Mouse (Mus musculus) thymus, postnatal 36 days (tissue): ENCODE results near the gene Erlin1.

Experiments
- DNase-seq, 2 experiments: peaks; one replicate each; pipeline ENCODE4 v3.0.0; 2022; ENCODE audit warnings: mixed read lengths in 2 of 2

The Erlin1 gene

DNA sequence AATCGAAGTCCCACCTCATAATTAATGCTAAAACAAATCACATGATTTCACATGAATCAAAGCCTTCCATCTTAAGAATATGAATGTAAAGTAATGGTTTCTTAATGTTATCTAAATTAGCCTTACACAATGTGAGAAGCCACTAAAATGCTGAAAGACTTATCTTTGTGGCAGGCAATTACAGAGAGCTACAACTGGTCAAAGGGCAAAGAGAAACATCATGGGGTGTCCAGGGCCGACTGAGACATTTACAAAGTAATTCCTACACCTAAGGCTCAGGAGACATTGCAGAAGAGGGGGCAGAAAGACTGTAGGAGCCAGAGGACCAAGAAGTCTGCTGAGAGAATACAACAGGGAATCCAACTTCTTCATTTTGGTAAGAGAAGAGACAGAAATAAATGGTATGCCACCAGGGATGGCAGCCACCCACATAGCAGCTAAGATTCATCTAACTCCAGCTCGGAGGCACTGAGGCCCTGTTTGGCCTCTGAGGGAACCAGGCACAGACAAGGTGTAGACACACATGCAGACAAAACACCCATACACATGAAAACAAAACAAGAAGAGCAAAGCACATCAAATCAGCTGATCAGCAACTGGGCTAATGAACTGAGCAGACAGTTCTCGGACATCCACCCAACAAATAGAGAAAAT is 14.3 kb downstream of the Erlin1 start:
- DNase-seq = no peak

DNA sequence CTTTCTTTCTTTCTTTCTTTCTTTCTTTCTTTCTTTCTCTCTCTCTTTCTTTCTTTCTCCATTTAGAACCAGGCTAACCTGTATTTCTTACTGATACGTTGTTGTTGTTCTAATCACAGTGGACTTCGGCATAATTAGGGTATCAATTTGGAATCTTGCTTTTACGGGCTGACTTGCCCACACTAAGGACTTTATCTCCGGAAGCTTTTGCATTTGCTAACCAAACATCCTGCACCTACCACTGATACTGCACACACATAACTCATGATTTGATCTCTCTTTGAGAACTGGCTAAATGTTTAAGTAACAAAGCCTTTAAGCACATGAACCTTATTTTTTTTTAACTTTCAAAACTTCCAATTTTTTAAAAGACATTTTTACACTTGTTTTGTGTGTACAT is 19.2 kb downstream of the Erlin1 start:
- no peak for DNase-seq

DNA sequence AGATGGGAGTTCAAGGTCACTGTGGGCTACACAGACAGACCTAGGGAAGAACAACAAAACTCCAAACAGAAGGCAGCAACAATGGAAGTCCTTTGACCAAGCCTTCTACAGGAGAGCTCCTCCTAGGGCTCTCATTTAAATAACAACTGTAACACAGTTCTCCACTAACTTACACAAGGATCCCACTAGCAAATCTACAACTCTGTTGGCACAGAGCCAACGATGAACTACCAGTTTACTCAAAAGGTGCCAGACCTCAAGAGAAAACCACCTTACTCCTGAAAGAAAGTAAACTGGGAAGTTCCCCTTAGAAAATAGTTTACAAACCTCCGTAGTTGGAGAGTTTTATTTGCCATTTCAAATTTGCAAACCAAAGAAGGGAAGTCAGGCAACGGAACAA is 20.3 kb downstream of the Erlin1 start:
- no peak for DNase-seq

DNA sequence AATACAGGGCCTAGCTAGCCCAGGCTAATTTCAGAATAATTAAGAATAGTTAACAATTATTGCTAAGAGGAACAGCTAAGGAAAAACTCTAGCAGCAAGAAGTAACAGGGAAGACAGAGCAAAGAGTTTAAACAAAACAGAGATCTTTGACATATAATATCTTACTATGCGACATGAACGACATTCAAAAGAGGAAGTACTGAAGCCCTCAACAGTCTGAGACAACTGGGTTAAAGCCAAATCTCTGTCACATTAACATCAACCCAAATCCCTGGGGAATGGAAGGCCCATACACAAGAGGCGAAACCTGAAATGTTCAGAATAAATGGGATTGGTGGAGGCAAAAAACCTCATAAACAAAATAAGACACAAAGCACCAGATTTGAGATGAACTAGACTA is 23.7 kb downstream of the Erlin1 start:
- no peak for DNase-seq

DNA sequence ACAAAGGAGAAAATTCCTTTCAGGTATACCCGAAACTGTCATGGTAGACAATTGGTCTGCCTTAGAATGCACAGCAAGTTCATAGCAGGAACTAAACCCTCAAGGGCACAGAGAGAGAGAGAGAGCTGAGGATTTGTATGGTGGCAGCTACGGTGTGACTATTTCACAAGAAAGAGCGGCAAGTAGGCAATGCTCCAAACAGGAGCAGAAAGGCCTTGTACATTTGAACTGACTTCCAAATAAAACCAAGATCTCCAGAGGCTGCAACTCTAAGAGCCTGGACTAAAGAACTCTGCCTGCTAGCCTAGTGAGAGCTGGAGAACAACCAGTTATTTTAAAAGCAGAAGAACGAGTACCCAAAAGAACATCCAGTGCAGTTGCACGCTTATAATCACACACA is 27.5 kb downstream of the Erlin1 start:
- DNase-seq = no peak

GRCm38 (mm10) chr19:44033396-44033795 is 36.2 kb downstream of the Erlin1 start:
- DNase-seq = no peak

GRCm38 (mm10) chr19:44032046-44032744 is 37.4 kb downstream of the Erlin1 start:
- no peak for DNase-seq

- DNase-seq = no peak
Observed at GRCm38 (mm10) chr19:44030024-44030423, 39.6 kb downstream of the Erlin1 start.

DNA sequence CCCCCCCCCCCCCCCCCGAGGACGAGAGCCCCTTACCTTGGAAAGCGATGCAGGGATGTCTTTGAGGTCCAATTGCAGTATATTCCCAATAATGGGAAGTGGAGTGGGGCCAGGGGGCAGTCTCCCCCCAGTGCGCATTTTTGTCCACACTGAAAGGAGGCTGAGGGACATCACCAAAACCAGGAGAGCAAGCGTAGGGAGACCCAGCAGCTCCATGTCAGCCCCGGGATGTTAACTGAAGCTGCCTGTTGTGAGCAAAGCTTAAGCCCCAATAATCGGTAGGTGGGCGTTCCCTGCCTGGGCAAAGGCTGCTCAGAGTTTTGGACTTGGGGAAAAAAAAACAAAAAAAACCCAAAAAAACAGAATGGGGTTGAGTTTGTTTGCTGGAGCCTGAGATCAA is 40.6 kb downstream of the Erlin1 start, which contains the start of gene Cyp2c23:
Cyp2c23 (minus strand) TSS at position 237 of the 400 bp plus-strand sequence.
- DNase-seq = no peak

DNA sequence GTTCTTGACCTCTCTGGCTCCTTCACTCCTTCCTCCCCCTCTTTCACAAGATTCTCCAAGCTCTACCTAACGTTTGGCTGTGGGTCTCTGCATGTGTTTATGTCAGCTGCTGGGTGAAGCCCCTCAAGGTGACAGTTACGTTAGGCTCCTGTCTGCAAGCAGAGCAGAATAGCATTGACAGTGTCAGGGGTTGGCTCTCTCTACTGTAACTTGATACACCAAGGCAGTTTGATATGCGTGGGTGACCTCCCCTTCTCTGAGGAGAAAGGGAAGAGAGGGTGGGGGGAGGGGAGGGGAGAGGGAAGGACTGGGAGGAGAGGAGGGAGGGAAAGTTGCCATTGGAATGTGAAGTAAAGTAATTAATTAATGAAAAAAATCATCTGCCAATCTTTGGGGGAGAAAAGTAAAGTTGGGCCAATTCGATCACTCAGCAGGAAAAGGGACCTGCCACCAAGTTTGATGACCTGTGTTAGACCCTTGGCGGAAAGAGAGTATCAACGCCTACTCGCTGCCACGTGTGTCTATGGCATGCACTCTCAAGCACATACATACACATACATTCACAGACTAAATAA is 42.5 kb downstream of the Erlin1 start:
- no peak for DNase-seq

GRCm38 (mm10) chr19:44024921-44025585 is 44.5 kb downstream of the Erlin1 start:
- no peak for DNase-seq

DNA sequence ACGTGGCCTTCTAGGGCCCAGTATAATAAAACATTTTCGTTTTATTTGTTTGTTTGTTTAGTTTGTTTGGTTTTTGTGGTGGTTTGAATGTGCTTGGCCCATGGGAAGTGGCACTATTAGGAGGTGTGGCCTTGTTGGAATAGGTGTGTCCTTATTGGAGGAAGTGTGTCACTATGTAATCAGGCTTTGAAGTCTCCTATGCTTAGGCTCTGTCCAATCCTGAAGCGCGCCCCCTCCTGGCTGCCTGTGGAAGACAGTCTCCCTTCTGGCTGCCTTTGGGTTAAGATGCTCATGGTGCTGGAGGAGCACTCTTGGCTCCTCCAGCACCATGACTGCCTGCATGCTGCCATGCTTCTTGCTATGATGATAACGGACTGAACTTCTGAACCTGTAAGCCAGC is 46.5 kb downstream of the Erlin1 start:
- peak; percentile 27 to 29 for DNase-seq

- no peak for DNase-seq
Observed at GRCm38 (mm10) chr19:44021502-44021901, 48.1 kb downstream of the Erlin1 start.

- DNase-seq = no peak
Observed at GRCm38 (mm10) chr19:44019739-44020138, 49.8 kb downstream of the Erlin1 start.

- DNase-seq = no peak
Observed at GRCm38 (mm10) chr19:44013862-44014261, 55.7 kb downstream of the Erlin1 start.

- DNase-seq = no peak
Observed at GRCm38 (mm10) chr19:44008784-44009183, 60.8 kb downstream of the Erlin1 start.

- DNase-seq = no peak
Observed at GRCm38 (mm10) chr19:44007186-44007585, 62.4 kb downstream of the Erlin1 start.

DNA sequence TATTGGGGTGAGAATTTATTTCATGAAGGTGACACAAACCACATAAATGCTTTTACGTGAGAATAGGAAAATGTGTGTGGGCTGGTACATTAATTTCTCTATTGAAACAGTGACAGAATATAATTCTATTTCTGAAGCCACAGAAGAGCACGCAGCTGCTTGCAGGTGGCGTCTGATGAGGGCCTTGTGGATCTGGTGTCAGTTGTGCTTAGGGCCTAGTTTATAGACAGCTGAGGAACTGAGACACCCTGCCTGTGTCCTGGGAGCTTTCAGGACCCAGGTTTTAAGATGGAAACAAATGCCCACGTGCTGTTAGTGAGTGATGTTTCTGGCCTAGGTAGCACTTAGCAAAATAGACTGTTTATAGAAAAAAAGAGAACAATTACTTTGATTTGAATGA is 64.6 kb downstream of the Erlin1 start:
- no peak for DNase-seq

- DNase-seq = no peak
Observed at GRCm38 (mm10) chr19:44004261-44004660, 65.3 kb downstream of the Erlin1 start.

DNA sequence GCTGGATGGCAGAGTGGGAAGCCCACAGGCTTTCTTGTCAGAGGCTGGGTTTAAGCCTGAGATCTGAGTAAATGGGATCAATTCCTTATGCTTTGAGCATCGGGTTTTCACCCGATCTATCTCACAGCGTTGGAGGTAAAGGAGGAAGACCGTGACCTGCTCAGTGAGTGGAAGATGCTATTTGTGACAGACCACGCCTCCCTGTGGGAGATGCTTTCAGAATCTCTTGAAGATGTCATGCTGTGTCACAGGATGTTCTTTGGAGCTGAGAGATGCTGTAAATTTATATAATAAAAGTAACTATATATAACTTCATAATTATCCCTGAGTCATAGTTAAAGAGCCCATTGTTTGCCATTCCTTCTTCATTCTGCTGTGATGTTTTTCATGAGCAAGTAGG is 68.9 kb downstream of the Erlin1 start:
- no peak for DNase-seq

GRCm38 (mm10) chr19:44000061-44000460 is 69.5 kb downstream of the Erlin1 start:
- DNase-seq = no peak

GRCm38 (mm10) chr19:43998802-43999527 is 70.6 kb downstream of the Erlin1 start:
- no peak for DNase-seq

GRCm38 (mm10) chr19:43998101-43998500 is 71.5 kb downstream of the Erlin1 start:
- no peak for DNase-seq
